In the genomic region with DNA sequence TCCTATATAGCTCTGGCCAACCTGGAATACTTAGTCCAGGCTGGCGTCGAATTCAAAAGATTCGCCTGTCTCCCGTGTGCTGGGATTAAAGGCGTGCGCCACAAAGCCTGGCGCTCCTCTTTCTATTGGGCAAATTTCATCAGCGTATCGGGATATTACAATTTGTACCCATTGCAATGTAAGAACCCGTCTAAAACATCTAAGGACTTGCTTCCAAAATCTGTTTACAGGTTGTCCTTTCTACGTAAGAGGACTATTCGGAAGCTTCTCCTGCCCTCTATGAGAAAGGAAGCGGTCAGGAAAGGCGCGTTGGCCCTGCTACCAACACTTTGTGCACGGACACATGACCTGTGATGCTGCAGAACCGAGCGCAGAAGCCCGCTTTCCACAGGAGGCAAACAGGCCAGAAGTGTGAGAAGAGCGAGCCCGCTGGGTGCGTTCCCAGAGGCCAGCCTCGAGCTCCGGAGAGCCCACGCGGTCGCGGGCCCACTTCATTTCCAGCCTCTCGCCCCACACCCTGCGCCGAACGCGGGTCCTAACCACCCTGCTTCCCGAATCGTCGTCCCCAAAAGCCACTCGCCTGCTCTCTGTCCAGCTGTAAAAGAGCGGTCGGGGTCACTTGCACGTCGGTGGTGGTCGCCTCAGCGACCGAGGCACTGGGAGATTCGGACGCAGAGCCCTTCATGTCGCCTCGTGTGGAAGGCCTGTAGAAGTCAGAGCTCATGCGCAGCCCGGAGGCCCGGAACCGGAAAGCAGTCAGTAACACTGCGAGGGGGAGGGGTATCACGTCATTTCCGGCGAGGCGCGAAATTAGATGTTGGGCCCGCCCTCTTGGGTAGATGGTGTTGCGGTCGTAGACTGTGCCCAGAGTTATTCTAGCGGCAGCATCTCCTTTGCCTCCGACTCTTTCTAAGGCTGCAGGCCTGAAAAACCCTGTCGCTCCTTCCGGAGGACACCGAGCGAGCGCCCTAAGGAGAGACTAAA, we compare ENCODE assay signal across 7 mouse cellular contexts. TPM values are rescaled to one million over a fixed set of nuclear protein-coding genes. Genes with fewer than 3 reads are reported as not detected.
A peak's percentile ranks its signal among the peaks of the same experiment; 100 is the strongest.
DNase-seq lines count a peak whose midpoint lies in the region; ATAC-seq and TF ChIP-seq lines count a peak whose summit lies in the region.

A gene (minus strand): TSS at position 761 of the 984 bp plus-strand sequence.

- TF ChIP-seq POLR2A in small intestine, adult 2 months (IDR thresholded peaks at IDR 0.05; ENCODE audit: low read depth, low read length): peak; percentile 60

- H3K4me2 ChIP-seq in intestine, postnatal 0 days (replicated peaks; ENCODE audit: low read depth): peak within 1 kb of the TSS; percentile 71
- H3K4me2 ChIP-seq in midbrain, embryonic 12.5 days (replicated peaks): peak within 1 kb of the TSS; percentile 89

- H3K9ac ChIP-seq in intestine, postnatal 0 days (ENCODE audit: low read depth, low read length): peak within 1 kb of the TSS; percentile 81
- H3K9ac ChIP-seq in midbrain, embryonic 12.5 days (replicated peaks): peak within 1 kb of the TSS; percentile 92

- WGBS in intestine, postnatal 0 days: under 1% methylated on average over 67 of the region's 68 CpGs
- WGBS in midbrain, embryonic 12.5 days: under 1% methylated on average over 67 of the region's 68 CpGs
- under 1% methylated on average over 68 of the region's 68 CpGs for WGBS in small intestine, adult 2 months

- peak within 1 kb of the TSS; percentile 85 for H3K27ac ChIP-seq in intestine, postnatal 0 days (ENCODE audit: low read depth, low read length)
- H3K27ac ChIP-seq in midbrain, embryonic 12.5 days (replicated peaks): peak within 1 kb of the TSS; percentile 80
- H3K27ac ChIP-seq in small intestine, adult 2 months (ENCODE audit: insufficient read depth, low read depth, low read length): peak within 1 kb of the TSS; percentile 54

- H3K9me3 ChIP-seq in intestine, postnatal 0 days (ENCODE audit: control insufficient read depth): no peaks in the 10 kb centered on the region
- H3K9me3 ChIP-seq in midbrain, embryonic 12.5 days: no peaks in the 10 kb centered on the region

- peaks cover 25% of the 10 kb centered on the region for H3K36me3 ChIP-seq in intestine, postnatal 0 days (ENCODE audit: control insufficient read depth, insufficient read depth)
- peaks cover 48% of the 10 kb centered on the region for H3K36me3 ChIP-seq in midbrain, embryonic 12.5 days
- H3K36me3 ChIP-seq in small intestine, adult 2 months (ENCODE audit: control insufficient read depth, insufficient read depth, low read length): peaks cover 21% of the 10 kb centered on the region

- H3K4me1 ChIP-seq in intestine, postnatal 0 days (replicated peaks; ENCODE audit: control insufficient read depth, insufficient read depth, low read length): 0 out of 2 replicates have a peak, but pooled peaks cover 4% of the 10 kb centered on the region
- peaks cover 29% of the 10 kb centered on the region for H3K4me1 ChIP-seq in midbrain, embryonic 12.5 days
- H3K4me1 ChIP-seq in small intestine, adult 2 months (ENCODE audit: control insufficient read depth, insufficient read depth, insufficient read length, low read length): no peaks in the 10 kb centered on the region; the same call in 1 of the 2 replicates

- no peak for TF ChIP-seq CTCF in intestine, postnatal 0 days (IDR thresholded peaks at IDR 0.05; ENCODE audit: low read depth)
- no peak for TF ChIP-seq CTCF in small intestine, adult 2 months (IDR thresholded peaks at IDR 0.05; ENCODE audit: extremely low read depth, insufficient read length, insufficient replicate concordance, low read depth, low read length)

- intact Hi-C loops in left cerebral cortex, postnatal 4 days (cut with DNase I): no loop called here

- H3K27me3 ChIP-seq in intestine, postnatal 0 days (replicated peaks; ENCODE audit: control insufficient read depth, insufficient read depth, low read length): no peaks in the 10 kb centered on the region
- H3K27me3 ChIP-seq in midbrain, embryonic 12.5 days: no peaks in the 10 kb centered on the region
- H3K27me3 ChIP-seq in small intestine, adult 2 months (ENCODE audit: control insufficient read depth, insufficient read depth, low read length): no peaks in the 10 kb centered on the region

- H3K4me3 ChIP-seq in intestine, postnatal 0 days (ENCODE audit: low read depth, low read length): peak within 1 kb of the TSS; percentile 60
- H3K4me3 ChIP-seq in midbrain, embryonic 12.5 days: peak within 1 kb of the TSS; percentile 95
- H3K4me3 ChIP-seq in small intestine, adult 2 months (ENCODE audit: low read depth, low read length): peak within 1 kb of the TSS; percentile 87

- peak; percentile 96 for ATAC-seq in intestine, postnatal 0 days
- peak; percentile 98 for ATAC-seq in midbrain, embryonic 12.5 days (ENCODE audit: low FRiP score, low read depth)

- peak; percentile 89 for DNase-seq in adrenal gland, adult 8-10 months
- peak; percentile 96 for DNase-seq in embryo, embryonic 9.5 days (ENCODE audit: extremely low spot score)
- DNase-seq in gastrocnemius, postnatal 4 days (ENCODE audit: low spot score in 2 of 2): peak; percentile 79 to 92
- peak; percentile 93 for DNase-seq in left cerebral cortex, postnatal 4 days

RNA-seq across cellular contexts. Expression of the gene that starts here (rescaled TPM):
- total RNA-seq in adrenal gland, adult 8-10 months (2022): 10 to 100 TPM; 70.7 to 71.9 (median 71.3) TPM
- total RNA-seq in gastrocnemius, postnatal 4 days (2021): 10 to 100 TPM; 65.5 to 69.5 TPM
- 61.1 and 65.5 TPM in 2 replicates for polyA plus RNA-seq in intestine, postnatal 0 days (2015; fragmentation: Nextera tagmentation; extraction: Ambion mirVana)
- total RNA-seq in left cerebral cortex, postnatal 4 days (2021): 10 to 100 TPM; 70.6 to 75.7 TPM
- 205 and 209 TPM in 2 replicates for polyA plus RNA-seq in midbrain, embryonic 12.5 days (2016; fragmentation: Nextera tagmentation; extraction: Ambion mirVana)
- polyA plus RNA-seq in small intestine, adult 2 months (2012; rRNA removed): 0.39 and 0.98 TPM in 2 replicates

Comparison
In these comparisons a context has a peak if more than half of its experiments do, and no peak if none do; other contexts are left out.
1. Peak in every context shown above with its lines: DNase-seq, ATAC-seq, H3K4me3 ChIP-seq and H3K27ac ChIP-seq.
2. RNA of the gene that starts here (polyA plus RNA-seq): 205 to 209 TPM in midbrain, embryonic 12.5 days and 61.1 to 65.5 TPM in intestine, postnatal 0 days; 0.39 to 0.98 TPM in small intestine, adult 2 months; every median in the first group is over 10 times any median in the second.